Mouse (Mus musculus) heart, postnatal 0 days (tissue): ENCODE measurements around the gene Esrra.

Experiments
- CTCF ChIP-seq: IDR thresholded peaks from 2 replicates; pipeline ENCODE4 v1.5.1; 2016; ENCODE audit warnings: antibody characterized with exemption, control low read depth, low read depth
- EP300 ChIP-seq: IDR thresholded peaks from 2 replicates; pipeline ENCODE4 v1.6.1; 2016; ENCODE audit warnings: antibody characterized with exemption, low read depth

DNA sequence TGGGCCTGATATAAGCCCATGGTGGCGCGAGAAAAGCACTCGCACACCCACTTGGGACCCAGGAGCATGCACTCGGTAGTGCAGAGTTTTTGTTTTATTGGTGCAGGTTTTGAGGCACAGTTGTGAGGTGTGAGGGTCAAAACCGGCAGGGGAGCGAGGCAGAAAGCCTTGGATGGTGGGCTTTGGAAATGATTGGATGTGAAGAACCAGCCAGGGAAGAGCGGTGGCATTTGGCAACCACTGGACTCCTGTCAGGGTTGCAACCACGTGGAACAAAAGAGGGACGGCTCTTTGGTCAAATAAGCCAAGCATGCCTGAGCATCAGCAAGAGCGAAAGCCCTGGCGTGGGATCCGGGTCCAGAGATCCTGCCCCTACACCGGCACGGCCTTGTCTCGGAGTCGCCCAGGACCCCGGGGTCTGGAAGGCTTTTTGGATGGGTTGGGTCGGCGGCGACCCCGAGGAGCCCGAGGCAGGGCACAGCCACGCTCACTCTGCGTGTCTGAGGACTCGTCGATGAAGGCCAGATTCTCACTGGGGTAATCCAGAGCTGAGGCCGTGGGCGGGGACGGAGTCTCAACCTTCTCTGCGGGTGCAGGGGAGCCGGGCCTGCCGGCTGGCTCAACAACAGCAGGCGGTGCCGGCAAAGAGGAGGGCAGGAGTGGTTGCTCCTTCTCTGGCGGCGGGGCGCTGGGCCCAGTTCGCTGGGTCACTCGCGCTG lies 4.2 kb upstream of the Esrra start:
- TF ChIP-seq CTCF (no peak), EP300 (no peak)
